Mouse (Mus musculus) midbrain, embryonic 10.5 days (tissue): ENCODE results near the gene Tlr9. TPM values are rescaled to one million over a fixed set of nuclear protein-coding genes. Genes with fewer than 3 reads are reported as not detected.

Source experiments
- DNase-seq: peaks from one replicate; pipeline ENCODE4 v3.0.0-alpha.2; 2017; ENCODE audit warnings: low spot score
- H3K27ac ChIP-seq: fragments of 300-500 bp; sonication (generic); replicated peaks from 2 replicates; pipeline ENCODE4 v1.5.1; 2016; ENCODE audit warnings: mild to moderate bottlenecking
- H3K27me3 ChIP-seq: fragments of 300-500 bp; sonication (generic); 2 replicates; pipeline ENCODE4 v1.6.1; 2016; ENCODE audit warnings: low read depth, mild to moderate bottlenecking; ENCODE audit not compliant: poor library complexity, severe bottlenecking
- H3K36me3 ChIP-seq: fragments of 300-500 bp; sonication (generic); 2 replicates; pipeline ENCODE4 v1.6.1; 2016; ENCODE audit warnings: mild to moderate bottlenecking, moderate library complexity
- H3K4me1 ChIP-seq: fragments of 300-500 bp; sonication (generic); 2 replicates; pipeline ENCODE4 v1.6.1; 2016
- H3K4me3 ChIP-seq: fragments of 300-500 bp; sonication (generic); 2 replicates; pipeline ENCODE4 v1.5.1; 2016; ENCODE audit warnings: mild to moderate bottlenecking, moderate library complexity
- H3K9me3 ChIP-seq: fragments of 300-500 bp; sonication (generic); replicated peaks from 2 replicates; pipeline ENCODE4 v1.6.1; 2016; ENCODE audit warnings: mild to moderate bottlenecking
- WGBS: fragments of 180-500 bp; shearing (Covaris S2); methylation state at CpG from one replicate; pipeline ENCODE4 v1.1.7; 2016; 5-methylcytosine and 5-hydroxymethylcytosine counted together
- polyA plus RNA-seq: library from polyadenylated mRNA; unstranded; fragments of >200 nt; fragmentation: Nextera tagmentation; extraction: Ambion mirVana; gene quantifications from 2 replicates; pipeline ENCODE4 v1.2.1, GENCODE M21; 2016

Gene Tlr9
- polyA plus RNA-seq, 1 experiment from 2014 or later = not detected

DNA sequence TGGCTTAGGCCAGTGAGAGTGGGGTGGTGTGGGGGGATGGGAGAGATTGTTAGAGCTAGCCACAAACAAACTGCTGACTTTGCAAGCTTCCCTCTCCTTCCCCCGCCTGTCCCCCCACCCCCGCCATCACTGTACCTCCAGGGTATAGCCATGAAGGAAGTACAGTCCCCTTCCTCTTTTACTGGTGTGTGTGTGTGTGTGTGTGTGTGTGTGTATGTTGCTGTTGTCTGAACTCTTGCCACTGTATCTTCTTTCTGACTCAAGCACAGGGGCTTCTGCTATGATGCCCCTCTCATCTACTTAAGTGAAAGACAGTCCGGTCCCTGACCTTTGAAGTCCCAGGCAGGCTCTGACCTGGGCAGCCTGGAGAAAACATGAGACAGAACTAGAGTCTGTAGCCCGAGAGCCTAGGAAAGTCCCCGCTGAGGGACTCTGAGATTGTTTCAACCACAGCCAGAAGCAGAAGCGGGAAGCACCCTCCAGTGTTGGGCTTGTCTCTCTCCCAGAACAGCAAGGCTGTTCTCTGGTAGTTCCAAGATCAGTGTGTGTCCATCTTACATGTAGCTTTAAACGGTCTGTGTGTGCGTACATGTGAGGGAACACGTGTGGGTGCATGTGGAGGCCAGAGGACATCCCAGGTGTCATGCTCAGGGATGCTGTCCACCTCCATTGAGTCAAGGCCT lies 7.8 kb downstream of the Tlr9 start:
- no peaks in the 10 kb centered on the region for H3K9me3 ChIP-seq
- WGBS = 86% methylated on average over 9 of the region's 9 CpGs
- H3K27me3 ChIP-seq = peaks cover 23% of the 10 kb centered on the region
- H3K27ac ChIP-seq = no peak overlapping the region
- DNase-seq = no peak
- H3K4me1 ChIP-seq = peaks cover 19% of the 10 kb centered on the region
- H3K4me3 ChIP-seq = no peak overlapping the region
- peaks cover 32% of the 10 kb centered on the region for H3K36me3 ChIP-seq

DNA sequence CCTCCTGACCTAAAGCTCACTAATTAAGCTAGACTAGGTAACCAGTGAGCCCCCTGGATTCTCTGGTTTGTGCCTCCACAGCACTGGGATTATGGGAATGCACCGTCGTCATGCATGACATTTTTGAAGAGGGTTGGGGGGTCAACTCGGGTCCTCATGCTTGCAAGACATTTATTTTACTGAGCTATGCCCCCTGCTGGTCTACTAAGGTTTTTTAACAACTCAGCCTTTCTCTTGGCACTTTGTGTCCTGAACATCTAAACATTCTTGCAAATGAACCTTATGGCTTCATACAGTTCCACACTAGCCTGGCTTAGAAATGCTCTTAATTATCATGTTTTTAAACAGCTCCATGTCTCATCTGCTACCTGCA lies 8.3 kb downstream of the Tlr9 start:
- WGBS = 60% methylated on average over 3 of the region's 3 CpGs

DNA sequence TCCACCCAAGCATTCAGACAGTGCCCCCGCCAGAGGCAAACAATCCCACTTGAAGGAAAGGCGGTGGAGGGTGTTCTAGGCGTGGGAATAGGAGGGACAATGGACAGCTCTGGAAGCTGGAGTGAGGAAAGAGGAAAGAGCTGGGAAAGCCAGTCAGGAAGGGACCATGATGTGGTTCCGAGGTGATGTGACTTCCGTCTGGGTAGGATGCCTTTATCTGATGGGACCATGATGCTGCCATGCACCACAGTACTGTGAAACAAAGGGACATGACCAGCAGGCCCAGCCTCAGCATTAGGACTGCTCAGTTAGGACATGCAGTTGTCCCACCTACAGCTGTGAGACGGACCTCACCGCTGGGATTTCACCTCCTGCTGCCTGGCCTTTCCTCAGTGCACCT lies 8.8 kb downstream of the Tlr9 start:
- peaks cover 13% of the 10 kb centered on the region; the same call in 1 of the 2 replicates for H3K27me3 ChIP-seq
- peaks cover 12% of the 10 kb centered on the region for H3K4me1 ChIP-seq
- H3K9me3 ChIP-seq = no peaks in the 10 kb centered on the region
- H3K27ac ChIP-seq = no peak overlapping the region
- H3K4me3 ChIP-seq = no peak overlapping the region
- H3K36me3 ChIP-seq = peaks cover 42% of the 10 kb centered on the region
- DNase-seq = no peak
- WGBS = 84% methylated on average over 7 of the region's 7 CpGs

More for the DNA sequence above, 8.3 kb downstream of the Tlr9 start:
- Histone ChIP-seq H3K9me3 (no peaks in the 10 kb centered on the region), H3K4me3 (no peak overlapping the region), H3K4me1 (peaks cover 17% of the 10 kb centered on the region), H3K27me3 (peaks cover 18% of the 10 kb centered on the region), H3K27ac (no peak overlapping the region), H3K36me3 (peaks cover 37% of the 10 kb centered on the region)
- no peak for DNase-seq

DNA sequence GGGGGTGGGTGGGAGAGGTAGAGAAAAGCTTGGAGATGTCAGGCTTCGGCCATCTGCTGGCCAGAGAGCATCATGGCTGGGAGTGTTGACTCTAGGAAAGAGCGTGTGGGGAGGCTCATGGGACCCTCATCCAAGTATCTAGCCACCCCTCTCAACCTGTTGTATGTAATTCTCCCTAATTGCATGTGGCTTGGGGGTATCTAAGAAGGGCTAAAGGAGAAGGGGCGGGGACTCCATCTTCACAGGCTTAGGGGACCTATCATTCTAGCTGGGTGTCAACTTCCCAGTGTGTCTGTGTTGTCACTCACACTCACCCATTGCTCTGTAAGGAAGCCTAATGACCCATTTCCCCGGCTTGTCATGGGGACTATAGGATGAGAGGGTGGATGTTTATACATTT lies 9.4 kb downstream of the Tlr9 start:
- Histone ChIP-seq H3K27ac (no peak overlapping the region), H3K9me3 (no peaks in the 10 kb centered on the region), H3K27me3 (peaks cover 7% of the 10 kb centered on the region; the same call in 1 of the 2 replicates), H3K4me1 (peaks cover 6% of the 10 kb centered on the region), H3K4me3 (no peak overlapping the region), H3K36me3 (peaks cover 48% of the 10 kb centered on the region)
- 83% methylated on average over 4 of the region's 4 CpGs for WGBS
- DNase-seq = no peak

DNA sequence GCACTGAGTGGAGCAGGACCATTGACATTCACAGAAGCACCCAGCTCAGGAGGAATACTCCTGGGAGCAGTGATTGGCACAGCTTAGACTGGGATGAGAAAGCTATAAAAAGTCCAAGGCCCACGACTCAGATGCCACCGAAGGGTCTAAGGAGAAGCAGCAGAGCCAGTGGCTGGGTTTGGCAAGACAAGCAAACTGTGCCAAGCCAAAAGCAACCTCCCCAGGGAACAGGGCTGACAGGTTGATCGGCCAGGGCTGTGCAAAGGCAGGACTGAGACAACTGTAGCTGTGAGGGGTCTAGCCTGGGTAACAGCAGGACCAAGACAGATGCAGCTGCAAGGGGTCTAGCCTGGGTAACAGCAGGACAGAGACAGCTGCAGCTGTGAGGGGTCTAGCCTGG lies 10.6 kb downstream of the Tlr9 start:
- Histone ChIP-seq H3K4me3 (no peak overlapping the region), H3K9me3 (no peaks in the 10 kb centered on the region), H3K27me3 (no peaks in the 10 kb centered on the region), H3K27ac (no peak overlapping the region), H3K4me1 (0 out of 2 replicates have a peak, but pooled peaks cover 4% of the 10 kb centered on the region), H3K36me3 (peaks cover 59% of the 10 kb centered on the region)
- 90% methylated on average over 3 of the region's 3 CpGs for WGBS
- DNase-seq = no peak

DNA sequence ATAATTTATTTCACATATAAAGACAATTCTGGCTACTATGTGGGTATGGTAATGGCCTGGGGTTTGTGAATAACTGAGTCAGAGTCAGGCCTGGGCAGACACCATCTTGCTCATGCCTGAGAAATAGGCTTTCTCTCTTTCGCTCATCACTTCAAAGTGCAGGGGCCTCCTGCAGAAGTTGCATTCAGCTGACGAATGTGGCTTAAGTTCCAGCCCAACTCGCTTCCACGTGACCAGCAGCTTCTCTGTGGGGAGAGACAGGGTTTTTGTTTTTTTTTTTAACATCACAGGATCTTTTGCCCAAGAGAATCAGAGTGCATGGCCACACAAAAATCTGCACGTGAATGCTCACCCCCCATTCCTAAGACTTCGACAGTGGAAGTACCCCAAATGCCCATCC lies 11.6 kb downstream of the Tlr9 start:
- Histone ChIP-seq H3K36me3 (peaks cover 69% of the 10 kb centered on the region), H3K9me3 (no peaks in the 10 kb centered on the region), H3K4me3 (no peak overlapping the region), H3K4me1 (0 out of 2 replicates have a peak, but pooled peaks cover 4% of the 10 kb centered on the region), H3K27ac (no peak overlapping the region), H3K27me3 (no peaks in the 10 kb centered on the region)
- 86% methylated on average over 6 of the region's 6 CpGs for WGBS
- no peak for DNase-seq

DNA sequence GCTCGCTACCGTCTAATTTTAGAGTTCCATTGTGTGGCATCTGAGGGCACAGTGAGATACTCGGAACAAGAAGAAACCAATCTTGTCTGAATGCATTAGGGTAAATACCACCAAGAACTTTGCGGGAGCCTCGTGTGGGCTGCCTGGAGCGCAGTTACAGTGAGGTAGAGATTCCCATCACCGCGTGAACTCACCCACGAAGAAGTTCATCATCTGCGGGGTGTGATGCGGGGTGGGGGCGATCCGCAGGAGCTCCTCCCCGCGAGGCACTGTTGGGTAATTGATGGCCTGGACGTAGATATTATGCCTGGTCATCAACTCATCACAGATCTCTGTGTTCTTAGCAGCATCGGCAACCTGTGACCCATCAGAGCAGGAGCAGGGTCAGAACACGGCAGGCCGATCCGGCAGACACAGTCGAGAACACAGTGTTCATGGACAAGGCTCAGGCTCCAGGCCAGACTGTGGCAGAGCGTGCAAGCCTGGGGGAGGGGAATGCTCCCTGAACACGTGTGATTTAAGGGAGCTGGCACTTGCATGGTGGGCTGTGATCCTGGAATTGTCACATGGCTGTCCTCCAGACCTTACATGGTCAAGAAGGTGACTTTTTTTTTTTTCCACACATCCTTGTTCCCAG lies 12.9 kb downstream of the Tlr9 start:
- no peak overlapping the region for H3K27ac ChIP-seq
- peaks cover 83% of the 10 kb centered on the region for H3K36me3 ChIP-seq
- H3K4me1 ChIP-seq = 0 out of 2 replicates have a peak, but pooled peaks cover 4% of the 10 kb centered on the region

DNA sequence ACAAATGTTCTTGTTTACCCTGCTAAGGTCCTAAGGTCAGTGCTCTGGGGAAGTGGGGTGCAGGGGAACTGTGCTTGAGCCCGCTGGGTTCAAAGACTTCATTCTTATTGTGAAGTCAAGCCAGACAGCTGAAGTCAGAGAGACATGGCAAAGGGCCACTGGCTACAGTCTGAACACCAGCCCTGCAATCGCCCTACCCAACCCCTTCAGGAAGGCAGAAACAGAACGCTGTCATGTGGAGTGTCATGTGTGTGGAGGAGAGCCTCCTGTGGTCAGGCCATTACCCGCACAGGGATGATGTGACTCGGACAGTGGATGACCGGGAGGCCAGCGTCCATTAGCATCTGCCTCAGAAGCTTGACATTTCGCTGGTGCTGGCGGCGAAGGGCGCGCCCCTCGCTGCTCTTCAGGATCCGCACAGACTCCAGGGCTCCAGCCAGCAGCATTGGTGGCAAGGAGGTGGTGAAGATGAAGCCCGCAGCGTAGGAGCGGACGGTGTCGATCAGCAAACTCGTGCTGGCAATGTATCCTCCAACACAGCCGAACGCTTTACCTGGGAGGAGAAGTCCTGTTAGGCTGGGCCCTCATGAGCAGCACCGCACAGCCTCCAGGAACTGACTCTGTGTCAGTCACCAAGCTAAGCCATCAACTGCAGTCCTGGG lies 13.9 kb downstream of the Tlr9 start:
- Histone ChIP-seq H3K27me3 (no peaks in the 10 kb centered on the region), H3K9me3 (no peaks in the 10 kb centered on the region), H3K4me3 (no peak overlapping the region), H3K27ac (no peak overlapping the region), H3K4me1 (0 out of 2 replicates have a peak, but pooled peaks cover 4% of the 10 kb centered on the region), H3K36me3 (peaks cover 93% of the 10 kb centered on the region)
- DNase-seq = no peak
- WGBS = 91% methylated on average over 23 of the region's 23 CpGs

More for the DNA sequence above, 12.9 kb downstream of the Tlr9 start:
- Histone ChIP-seq H3K27me3 (no peaks in the 10 kb centered on the region), H3K4me3 (no peak overlapping the region), H3K9me3 (no peaks in the 10 kb centered on the region)
- WGBS = 96% methylated on average over 23 of the region's 23 CpGs
- DNase-seq = no peak

DNA sequence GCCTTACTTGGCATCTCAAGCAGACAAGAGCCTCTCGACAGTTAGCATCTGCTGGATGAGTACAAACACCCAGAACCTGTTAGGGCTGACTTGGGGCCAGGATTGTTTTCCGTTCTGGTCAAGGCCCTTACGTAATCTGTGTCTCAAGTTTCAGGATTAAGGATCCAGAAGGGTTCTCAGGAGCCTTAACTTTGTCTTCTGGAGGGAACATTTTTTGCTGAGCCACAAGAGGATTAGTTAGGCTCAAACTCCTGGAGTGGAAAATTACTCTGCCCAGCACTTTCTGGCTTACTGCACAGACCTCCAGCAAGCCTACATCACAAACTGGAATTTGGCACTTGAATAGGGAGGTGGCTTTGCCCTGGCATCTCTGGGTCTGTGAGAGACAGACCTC lies 14.4 kb downstream of the Tlr9 start:
- Histone ChIP-seq H3K4me3 (no peak overlapping the region), H3K27me3 (no peaks in the 10 kb centered on the region), H3K9me3 (no peaks in the 10 kb centered on the region), H3K4me1 (0 out of 2 replicates have a peak, but pooled peaks cover under 1% of the 10 kb centered on the region), H3K27ac (no peak overlapping the region), H3K36me3 (peaks cover 98% of the 10 kb centered on the region)
- no peak for DNase-seq
- WGBS = 73% methylated on average over 3 of the region's 3 CpGs

DNA sequence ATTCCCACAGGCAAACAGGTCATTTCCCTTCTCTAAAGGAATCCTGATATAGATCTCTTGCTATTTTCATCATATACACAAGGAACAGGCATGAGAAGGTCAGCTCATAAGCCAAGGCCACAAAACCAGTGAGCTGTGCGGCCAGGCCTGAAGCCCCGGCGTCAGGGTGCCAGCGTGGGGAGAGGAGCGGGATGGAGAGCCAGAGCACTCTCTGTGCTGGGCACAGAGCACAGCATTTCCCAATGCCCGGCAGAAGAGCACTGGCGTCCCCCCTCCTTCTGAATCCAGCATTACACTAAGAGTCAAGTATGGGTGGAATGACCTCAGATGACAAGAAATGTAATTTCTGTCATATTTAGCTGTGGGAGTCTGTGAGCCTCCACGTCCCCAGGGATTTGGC lies 15.0 kb downstream of the Tlr9 start:
- Histone ChIP-seq H3K27me3 (no peaks in the 10 kb centered on the region), H3K27ac (no peak overlapping the region), H3K36me3 (peaks cover 100% of the 10 kb centered on the region), H3K9me3 (no peaks in the 10 kb centered on the region), H3K4me1 (no peaks in the 10 kb centered on the region), H3K4me3 (no peak overlapping the region)
- DNase-seq = no peak
- 83% methylated on average over 8 of the region's 8 CpGs for WGBS

DNA sequence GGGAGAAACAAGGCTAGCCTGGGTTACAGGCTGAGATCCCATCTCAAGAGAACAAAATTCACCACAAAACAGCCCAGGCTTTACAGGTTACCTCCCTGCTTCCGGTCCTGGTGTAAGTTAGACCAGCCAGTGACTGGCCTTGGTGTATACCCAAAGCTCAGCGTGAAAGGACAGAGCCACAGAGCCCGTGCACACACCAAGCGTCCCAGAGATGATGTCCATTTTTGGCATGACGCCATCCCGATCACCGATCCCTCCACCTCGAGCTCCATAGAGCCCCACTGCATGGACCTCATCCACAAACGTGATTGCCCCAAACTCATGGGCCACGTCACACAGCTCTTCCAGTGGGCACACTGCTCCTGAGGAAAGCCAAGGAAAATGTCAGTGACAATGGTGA lies 15.5 kb downstream of the Tlr9 start:
- H3K36me3 ChIP-seq = peaks cover 100% of the 10 kb centered on the region
- no peaks in the 10 kb centered on the region; the same call in 1 of the 2 replicates for H3K4me1 ChIP-seq
- 96% methylated on average over 10 of the region's 10 CpGs for WGBS
- H3K27me3 ChIP-seq = no peaks in the 10 kb centered on the region
- H3K27ac ChIP-seq = no peak overlapping the region
- H3K9me3 ChIP-seq = no peaks in the 10 kb centered on the region
- no peak overlapping the region for H3K4me3 ChIP-seq
- no peak for DNase-seq

DNA sequence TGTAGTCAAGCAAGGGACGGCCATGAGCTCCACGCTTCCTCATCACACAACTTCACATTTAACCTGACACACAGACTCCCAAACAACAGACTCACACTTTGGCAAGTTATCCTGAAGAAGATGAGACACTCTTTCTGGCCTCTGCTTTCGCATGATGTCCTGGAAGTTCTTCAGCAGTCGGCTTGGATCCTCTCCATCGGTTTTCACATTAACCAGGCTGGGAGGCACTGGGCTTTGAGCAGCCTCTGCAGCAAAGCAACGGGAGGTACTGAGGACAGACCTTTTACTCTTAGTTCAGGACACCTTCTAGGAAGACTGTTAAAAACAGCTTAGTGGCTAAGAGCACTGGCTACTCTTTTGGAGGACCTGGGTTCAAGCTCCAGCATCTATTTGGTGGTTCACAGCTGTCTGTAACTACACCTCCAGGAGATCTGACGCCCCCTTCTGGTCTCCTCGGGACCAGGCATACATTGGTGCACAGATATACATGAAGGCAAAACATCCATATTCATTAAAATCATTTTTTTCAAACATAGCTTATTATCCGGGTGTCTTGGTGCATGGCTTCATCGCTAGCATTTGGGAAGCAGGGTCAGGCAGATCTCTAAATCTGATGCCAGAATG lies 19.3 kb downstream of the Tlr9 start:
- Histone ChIP-seq H3K9me3 (no peaks in the 10 kb centered on the region), H3K4me3 (no peak overlapping the region), H3K27me3 (no peaks in the 10 kb centered on the region), H3K4me1 (peaks cover 9% of the 10 kb centered on the region), H3K27ac (no peak overlapping the region), H3K36me3 (peaks cover 74% of the 10 kb centered on the region)
- DNase-seq = no peak
- 90% methylated on average over 10 of the region's 10 CpGs for WGBS
